Mouse (Mus musculus) midbrain, postnatal 0 days (tissue): ENCODE measurements around the gene Psmd14. TPM values are rescaled to one million over a fixed set of nuclear protein-coding genes. Genes with fewer than 3 reads are reported as not detected.

Experiments used
- ATAC-seq: fragments of 200-750 bp; cut with Nextera tagmentation; 2 replicates; pipeline ENCODE4 v1.8.0; 2017; ENCODE audit warnings: moderate number of reproducible peaks, mild to moderate bottlenecking, moderate TSS enrichment, moderate library complexity; ENCODE audit not compliant: low FRiP score
- DNase-seq: peaks from one replicate; pipeline ENCODE4 v3.0.0-alpha.2; 2015; ENCODE audit warnings: low spot score
- H3K27ac ChIP-seq: fragments of 300-500 bp; sonication (generic); 2 replicates; pipeline ENCODE4 v1.5.1; 2014; ENCODE audit warnings: low read depth, mild to moderate bottlenecking, low read length, mixed read lengths
- H3K27me3 ChIP-seq: fragments of 300-500 bp; sonication (generic); 2 replicates; pipeline ENCODE4 v1.6.1; 2014; ENCODE audit warnings: low read length, control low read depth, mixed read lengths; ENCODE audit not compliant: insufficient read depth
- H3K36me3 ChIP-seq: fragments of 300-500 bp; sonication (generic); 2 replicates; pipeline ENCODE4 v1.6.1; 2014; ENCODE audit warnings: low read length, control low read depth, mixed read lengths; ENCODE audit not compliant: insufficient read depth
- H3K4me1 ChIP-seq: fragments of 300-500 bp; sonication (generic); 2 replicates; pipeline ENCODE4 v1.6.1; 2014; ENCODE audit warnings: mild to moderate bottlenecking, control low read depth, antibody characterized with exemption, low read length, mixed read lengths; ENCODE audit not compliant: insufficient read depth
- H3K4me2 ChIP-seq: fragments of 300-500 bp; sonication (generic); 2 replicates; pipeline ENCODE4 v1.6.1; 2014; ENCODE audit warnings: low read depth, mild to moderate bottlenecking, low read length, mixed read lengths; ENCODE audit not compliant: poor library complexity, severe bottlenecking
- H3K4me3 ChIP-seq: fragments of 300-500 bp; sonication (generic); 2 replicates; pipeline ENCODE4 v1.5.1; 2014; ENCODE audit warnings: low read depth, mild to moderate bottlenecking, low read length, moderate library complexity
- H3K9ac ChIP-seq: fragments of 300-500 bp; sonication (generic); replicated peaks from 2 replicates; pipeline ENCODE4 v1.6.1; 2014; ENCODE audit warnings: mild to moderate bottlenecking, low read length, moderate library complexity, mixed read lengths; ENCODE audit not compliant: poor library complexity, severe bottlenecking
- H3K9me3 ChIP-seq: fragments of 300-500 bp; sonication (generic); 2 replicates; pipeline ENCODE4 v1.6.1; 2016; ENCODE audit warnings: low read length, control low read depth
- CTCF ChIP-seq: IDR thresholded peaks from 2 replicates; pipeline ENCODE4 v1.5.1; 2016; ENCODE audit warnings: antibody characterized with exemption, mild to moderate bottlenecking
- WGBS: fragments of 180-500 bp; shearing (Covaris S2); extraction: QIAGEN DNeasy Blood & Tissue Kit; methylation state at CpG from one replicate; pipeline ENCODE4 v1.1.7; 2014; 5-methylcytosine and 5-hydroxymethylcytosine counted together
- polyA plus RNA-seq: library from polyadenylated mRNA; unstranded; fragments of >200 nt; fragmentation: Nextera tagmentation; extraction: Ambion mirVana; gene quantifications from 2 replicates; pipeline ENCODE4 v1.2.1, GENCODE M21; 2015
- total RNA-seq: library from RNA; depleted of rRNA; stranded (reverse); fragments of >200 nt; gene quantifications from 2 replicates; pipeline ENCODE4 v1.2.3, GENCODE M21; 2014

Gene Psmd14
- total and polyA plus RNA-seq, 2 experiments from 2014 or later, result 87.4 to 197 TPM

DNA sequence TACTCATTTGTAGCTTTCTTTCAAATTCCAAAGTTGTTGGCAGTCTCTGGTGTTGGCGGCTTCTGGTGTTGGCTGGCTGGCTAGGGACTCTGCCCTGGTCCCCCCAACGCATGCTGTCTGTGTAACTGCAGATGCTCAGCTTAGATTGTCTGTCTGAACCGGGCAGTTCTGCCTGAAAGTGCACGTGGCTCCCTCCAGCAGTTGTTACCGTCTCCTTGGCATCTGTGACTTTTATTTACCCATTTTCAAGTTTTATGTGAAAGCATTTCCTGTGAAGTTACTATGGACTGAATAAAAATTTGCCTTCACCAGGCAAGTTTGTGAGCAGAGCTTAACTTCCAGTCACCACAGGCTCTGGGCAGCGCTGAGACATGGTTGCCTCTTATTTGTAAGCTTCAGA lies 97.3 kb downstream of the Psmd14 start:
- H3K27me3 ChIP-seq, result peaks cover 43% of the 10 kb centered on the region
- DNase-seq (no peak), ATAC-seq (no peak)
- H3K4me1 ChIP-seq, result 0 out of 2 replicates have a peak, but pooled peaks cover 2% of the 10 kb centered on the region
- H3K4me3 ChIP-seq, result no peak overlapping the region
- no peaks in the 10 kb centered on the region for H3K36me3 ChIP-seq
- H3K9me3 ChIP-seq, result no peaks in the 10 kb centered on the region
- no peak overlapping the region for H3K9ac ChIP-seq
- H3K4me2 ChIP-seq, result no peak overlapping the region
- no peak for TF ChIP-seq CTCF
- 2% methylated on average over 6 of the region's 6 CpGs for WGBS
- H3K27ac ChIP-seq, result no peak overlapping the region

- Histone ChIP-seq H3K9me3 (no peaks in the 10 kb centered on the region), H3K4me3 (no peak overlapping the region), H3K9ac (no peak overlapping the region), H3K27ac (no peak overlapping the region), H3K27me3 (peaks cover 45% of the 10 kb centered on the region), H3K4me2 (no peak overlapping the region), H3K4me1 (0 out of 2 replicates have a peak, but pooled peaks cover 2% of the 10 kb centered on the region), H3K36me3 (no peaks in the 10 kb centered on the region)
- DNase-seq, result no peak
- ATAC-seq, result no peak
- no peak for TF ChIP-seq CTCF
- WGBS, result 7% methylated on average over 1 of the region's 1 CpGs
These were observed 97.9 kb downstream of the Psmd14 start for GRCm38 (mm10) chr2:61809381-61809780.

GRCm38 (mm10) chr2:61810751-61811150 lies 99.3 kb downstream of the Psmd14 start:
- H3K27ac ChIP-seq, result no peak overlapping the region
- H3K27me3 ChIP-seq, result peaks cover 45% of the 10 kb centered on the region
- DNase-seq, result no peak
- no peak overlapping the region for H3K4me2 ChIP-seq
- no peak for TF ChIP-seq CTCF
- no peak for ATAC-seq
- H3K9ac ChIP-seq, result no peak overlapping the region
- WGBS, result 34% methylated on average over 4 of the region's 4 CpGs
- H3K36me3 ChIP-seq, result no peaks in the 10 kb centered on the region
- no peaks in the 10 kb centered on the region for H3K9me3 ChIP-seq
- H3K4me1 ChIP-seq, result 0 out of 2 replicates have a peak, but pooled peaks cover 4% of the 10 kb centered on the region
- no peak overlapping the region for H3K4me3 ChIP-seq

GRCm38 (mm10) chr2:61811163-61811506 lies 99.6 kb downstream of the Psmd14 start:
- Histone ChIP-seq H3K4me2 (peak overlapping the region; percentile 91), H3K9ac (no peak overlapping the region), H3K27me3 (peaks cover 45% of the 10 kb centered on the region), H3K4me3 (peak overlapping the region; percentile 46; the same call in 1 of the 2 replicates), H3K27ac (no peak overlapping the region), H3K4me1 (0 out of 2 replicates have a peak, but pooled peaks cover 6% of the 10 kb centered on the region), H3K9me3 (no peaks in the 10 kb centered on the region), H3K36me3 (no peaks in the 10 kb centered on the region)
- 27% methylated on average over 8 of the region's 8 CpGs for WGBS
- no peak for TF ChIP-seq CTCF
- no peak for DNase-seq
- no peak for ATAC-seq

DNA sequence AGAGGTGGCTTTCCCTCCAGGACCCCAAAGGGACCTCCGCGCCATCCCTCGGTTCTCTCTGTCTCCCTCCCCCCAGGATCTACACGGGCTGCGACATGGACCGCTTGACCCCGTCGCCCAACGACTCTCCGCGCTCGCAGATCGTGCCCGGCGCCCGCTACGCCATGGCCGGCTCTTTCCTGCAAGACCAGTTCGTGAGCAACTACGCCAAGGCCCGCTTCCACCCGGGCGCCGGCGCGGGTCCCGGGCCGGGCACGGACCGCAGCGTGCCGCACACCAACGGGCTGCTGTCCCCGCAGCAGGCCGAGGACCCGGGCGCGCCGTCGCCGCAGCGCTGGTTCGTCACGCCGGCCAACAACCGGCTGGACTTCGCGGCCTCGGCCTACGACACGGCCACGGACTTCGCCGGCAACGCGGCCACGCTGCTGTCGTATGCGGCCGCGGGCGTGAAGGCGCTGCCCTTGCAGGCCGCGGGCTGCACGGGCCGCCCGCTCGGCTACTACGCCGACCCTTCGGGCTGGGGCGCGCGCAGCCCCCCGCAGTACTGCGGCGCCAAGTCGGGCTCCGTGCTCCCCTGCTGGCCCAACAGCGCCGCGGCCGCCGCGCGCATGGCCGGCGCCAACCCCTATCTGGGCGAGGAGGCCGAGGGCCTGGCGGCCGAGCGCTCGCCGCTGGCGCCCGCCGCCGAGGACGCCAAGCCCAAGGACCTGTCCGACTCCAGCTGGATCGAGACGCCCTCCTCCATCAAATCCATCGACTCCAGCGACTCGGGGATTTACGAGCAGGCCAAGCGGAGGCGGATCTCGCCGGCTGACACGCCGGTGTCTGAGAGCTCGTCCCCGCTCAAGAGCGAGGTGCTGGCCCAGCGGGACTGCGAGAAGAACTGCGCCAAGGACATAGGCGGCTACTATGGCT lies 100.3 kb downstream of the Psmd14 start:
- Histone ChIP-seq H3K36me3 (no peaks in the 10 kb centered on the region), H3K27ac (no peak overlapping the region), H3K4me3 (peak overlapping the region; percentile 46), H3K9me3 (no peaks in the 10 kb centered on the region), H3K4me2 (peak overlapping the region; percentile 91), H3K4me1 (0 out of 2 replicates have a peak, but pooled peaks cover 6% of the 10 kb centered on the region), H3K9ac (peak overlapping the region; percentile 56), H3K27me3 (peaks cover 45% of the 10 kb centered on the region)
- no peak for DNase-seq
- ATAC-seq, result peak; percentile 53
- WGBS, result under 1% methylated on average over 104 of the region's 121 CpGs
- peak; percentile 8; the same call in 1 of the 2 replicates for TF ChIP-seq CTCF

GRCm38 (mm10) chr2:61812536-61812935 lies 101.0 kb downstream of the Psmd14 start:
- TF ChIP-seq CTCF, result no peak
- Histone ChIP-seq H3K36me3 (no peaks in the 10 kb centered on the region), H3K27ac (no peak overlapping the region), H3K4me3 (peak overlapping the region; percentile 46), H3K4me1 (0 out of 2 replicates have a peak, but pooled peaks cover 6% of the 10 kb centered on the region), H3K27me3 (peaks cover 42% of the 10 kb centered on the region), H3K9me3 (no peaks in the 10 kb centered on the region), H3K9ac (no peak overlapping the region), H3K4me2 (peak overlapping the region; percentile 91)
- no peak for ATAC-seq
- no peak for DNase-seq
- 6% methylated on average over 12 of the region's 12 CpGs for WGBS
